Mouse (Mus musculus) fat pad, adult 2 months (tissue): Measurements from ENCODE around the gene Cd38.
"Not testable (repeated sequence)": the region's sequence is repeated elsewhere in the genome, so short reads cannot be mapped to it uniquely, and the experiment has no call there.

Experiments
- DNase-seq: peaks from one replicate; pipeline ENCODE4 v3.0.0-alpha.2; 2011; ENCODE audit warnings: low read depth, low spot score; ENCODE audit errors: extremely low read depth

Gene Cd38

DNA sequence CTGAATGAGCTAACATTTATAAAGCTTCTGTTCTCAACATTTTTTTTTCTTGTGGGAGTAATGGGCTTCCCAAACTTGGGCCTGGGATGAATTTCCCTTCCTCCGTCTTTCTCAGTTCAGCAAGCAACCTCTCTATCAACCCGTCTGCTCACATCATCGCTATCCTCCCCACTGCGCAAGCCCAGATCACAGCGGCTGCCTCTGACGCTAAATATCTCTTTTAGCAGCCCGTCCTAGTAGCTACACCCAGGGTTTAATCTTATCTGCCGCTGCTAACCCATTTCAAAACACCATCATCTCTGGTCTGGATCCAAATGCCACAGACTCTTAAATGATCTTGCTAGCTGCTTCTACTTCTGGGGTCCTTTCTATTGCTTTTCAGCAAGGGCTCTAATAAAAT lies 8.7 kb upstream of the Cd38 start:
- DNase-seq: no peak

DNA sequence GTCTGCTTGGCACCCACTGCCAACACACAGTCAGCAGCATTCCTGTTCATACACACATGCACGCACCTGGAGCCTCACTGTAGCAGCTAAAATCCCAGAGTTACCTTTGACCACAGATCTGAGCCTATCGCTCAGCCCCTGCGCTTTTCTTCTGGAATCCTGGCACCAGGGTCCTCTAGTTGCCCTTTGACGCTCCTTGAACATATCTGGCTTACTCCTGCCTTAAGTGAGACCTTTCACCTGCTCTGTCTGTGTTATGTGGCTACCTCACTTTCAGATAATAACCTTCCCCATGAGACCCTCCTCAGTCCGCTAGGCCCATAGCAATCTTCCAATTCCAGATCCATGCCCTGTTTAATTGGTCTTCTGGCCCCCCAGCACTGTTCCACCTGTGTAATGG lies 8.3 kb upstream of the Cd38 start:
- no peak for DNase-seq

GRCm38 (mm10) chr5:43860670-43861431 lies 7.5 kb upstream of the Cd38 start:
- DNase-seq: no peak

- DNase-seq: no peak
These were observed 4.7 kb upstream of the Cd38 start for GRCm38 (mm10) chr5:43863642-43864041.

- no peak for DNase-seq
These were observed 3.0 kb upstream of the Cd38 start for GRCm38 (mm10) chr5:43865316-43865715.

DNA sequence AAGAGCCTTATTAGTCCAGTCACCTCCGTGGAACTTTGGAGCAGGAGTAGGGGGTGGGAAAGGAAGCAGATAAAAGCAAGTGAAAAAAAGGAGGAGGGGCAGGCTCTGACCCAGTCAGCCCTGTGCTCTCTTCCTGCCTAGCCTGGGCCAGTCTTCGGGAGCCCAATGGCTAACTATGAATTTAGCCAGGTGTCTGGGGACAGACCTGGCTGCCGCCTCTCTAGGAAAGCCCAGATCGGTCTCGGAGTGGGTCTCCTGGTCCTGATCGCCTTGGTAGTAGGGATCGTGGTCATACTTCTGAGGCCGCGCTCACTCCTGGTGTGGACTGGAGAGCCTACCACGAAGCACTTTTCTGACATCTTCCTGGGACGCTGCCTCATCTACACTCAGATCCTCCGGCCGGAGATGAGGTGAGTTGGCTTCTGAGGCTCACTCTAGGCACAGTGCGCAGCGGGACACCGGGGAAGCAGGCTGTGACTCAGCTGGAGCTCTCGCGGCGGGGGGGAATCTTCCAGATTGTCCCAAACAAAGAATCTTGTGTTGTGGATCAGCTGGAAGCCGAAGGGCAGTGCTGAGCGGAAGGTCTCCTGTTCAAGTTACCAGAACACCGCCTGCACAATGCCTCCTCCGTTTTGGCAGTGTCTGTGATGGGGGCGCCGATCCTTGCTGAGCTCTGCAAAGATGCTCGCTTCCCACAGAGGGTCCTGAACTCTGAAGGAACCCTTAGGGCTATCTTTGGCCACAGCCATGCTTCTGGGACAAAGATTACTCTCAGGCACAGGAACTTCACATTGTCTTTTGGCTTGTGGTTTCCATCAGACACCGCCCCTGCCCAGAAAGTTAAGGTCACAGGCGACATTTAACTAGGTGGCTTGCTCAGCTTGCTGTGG lies 603 bp downstream of the Cd38 start:
- DNase-seq: no peak

DNA sequence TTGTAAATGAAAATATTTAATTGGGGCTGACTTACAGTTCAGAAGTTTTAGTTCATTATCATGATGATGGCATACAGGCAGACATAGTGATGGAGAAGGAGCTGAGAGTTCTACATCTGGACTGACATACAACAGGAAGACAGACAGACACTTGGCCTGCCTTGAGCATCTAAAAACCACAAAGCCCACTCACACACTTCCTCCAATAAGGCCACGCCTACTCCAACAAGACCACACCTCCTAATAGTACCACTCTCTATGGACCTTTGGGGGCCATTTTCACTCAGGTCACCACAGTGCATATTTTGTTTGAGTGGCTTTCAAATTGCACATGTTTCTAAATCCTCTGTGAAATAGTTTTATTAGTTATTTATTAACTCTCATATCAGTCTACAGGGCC lies 3.5 kb downstream of the Cd38 start:
- DNase-seq: no peak

DNA sequence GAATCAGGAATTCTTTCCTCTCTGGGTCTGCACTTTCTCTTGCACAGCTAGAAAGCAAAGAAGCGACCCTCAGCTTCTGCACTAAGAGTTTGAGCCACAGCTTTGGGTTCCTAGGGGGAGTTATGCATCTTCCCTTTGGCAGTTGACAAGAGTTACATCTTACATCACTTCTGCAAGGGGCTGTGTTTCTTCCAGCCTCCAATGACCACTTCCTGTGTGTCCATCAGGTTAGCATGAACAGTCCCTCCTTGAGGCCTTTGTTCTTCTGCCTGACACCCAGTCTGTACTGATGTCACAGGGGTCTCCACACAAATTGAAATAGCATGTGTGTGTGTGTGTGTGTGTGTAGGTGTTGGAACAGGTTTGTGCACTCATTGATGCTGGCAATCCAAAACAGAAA lies 4.3 kb downstream of the Cd38 start:
- no peak for DNase-seq

DNA sequence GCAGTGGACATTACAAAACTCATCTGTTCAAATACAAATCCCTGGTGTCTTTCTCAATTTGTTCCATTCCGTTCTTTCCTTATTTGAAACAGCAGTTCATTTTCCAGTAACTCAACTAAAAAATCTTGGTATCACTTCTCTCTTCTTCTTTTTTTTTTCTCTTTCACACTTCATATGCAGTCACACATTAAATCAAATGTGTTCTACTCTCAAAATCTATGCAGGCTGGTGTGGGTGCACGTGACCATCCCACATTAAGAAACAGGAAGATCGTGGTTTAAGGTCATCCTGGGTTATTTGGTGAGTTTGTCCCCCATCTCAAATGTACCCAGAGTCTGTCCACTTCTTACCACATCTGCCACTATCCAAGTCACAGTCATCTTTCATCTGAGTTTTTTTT lies 13.7 kb downstream of the Cd38 start:
- no peak for DNase-seq

GRCm38 (mm10) chr5:43885060-43885820 lies 16.9 kb downstream of the Cd38 start:
- no peak for DNase-seq

GRCm38 (mm10) chr5:43892386-43892785 lies 24.0 kb downstream of the Cd38 start:
- DNase-seq: no peak

DNA sequence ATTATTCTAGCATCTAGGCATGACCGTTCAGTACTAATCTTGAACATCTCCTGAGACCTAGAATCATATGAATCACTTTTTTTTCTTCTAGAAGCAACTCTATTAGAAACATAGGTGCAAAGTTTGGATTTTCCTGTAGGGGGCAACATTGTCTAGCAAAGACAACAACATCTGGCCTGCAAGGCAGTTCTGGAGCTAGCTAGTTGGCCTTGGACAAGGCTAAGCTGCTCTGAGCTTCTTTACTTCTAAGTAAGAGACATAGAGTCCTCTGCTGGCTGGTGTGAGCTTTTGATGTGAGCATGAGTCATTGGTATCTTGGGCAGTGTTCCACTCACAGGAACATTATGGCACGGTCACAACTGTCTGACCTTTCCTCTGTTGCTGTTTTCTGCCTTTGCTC lies 25.8 kb downstream of the Cd38 start:
- peak; percentile 33 for DNase-seq

- DNase-seq: no peak
These were observed 27.6 kb downstream of the Cd38 start for GRCm38 (mm10) chr5:43895931-43896330.

DNA sequence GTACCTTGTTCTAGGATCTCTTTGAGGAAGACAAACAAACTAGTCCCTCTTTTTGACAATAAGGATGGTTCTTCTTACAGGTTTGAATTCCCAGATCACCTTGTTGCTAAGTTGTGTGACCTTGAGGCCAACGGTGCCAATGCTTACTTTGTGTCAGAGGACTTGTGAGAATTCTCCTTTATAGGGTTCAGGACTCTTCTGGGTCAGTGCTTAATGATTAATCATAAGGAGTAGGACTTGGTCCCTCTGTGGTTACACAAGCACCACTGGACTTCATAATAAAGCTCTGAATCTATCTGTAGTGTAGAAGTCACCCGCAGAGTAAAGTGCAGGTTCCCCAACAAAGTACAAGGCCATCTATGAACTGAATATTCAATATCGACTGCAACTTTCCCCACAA lies 36.3 kb downstream of the Cd38 start:
- no peak for DNase-seq

- no peak for DNase-seq
These were observed 40.9 kb downstream of the Cd38 start for GRCm38 (mm10) chr5:43909213-43909612.

- DNase-seq: no peak
These were observed 41.7 kb downstream of the Cd38 start for GRCm38 (mm10) chr5:43910006-43910405.

GRCm38 (mm10) chr5:43912844-43913243 lies 44.5 kb downstream of the Cd38 start, which contains the start of gene Gm7879:
TSS of gene Gm7879 (plus strand) at chr5:43913144.
- DNase-seq: not testable (repeated sequence)

DNA sequence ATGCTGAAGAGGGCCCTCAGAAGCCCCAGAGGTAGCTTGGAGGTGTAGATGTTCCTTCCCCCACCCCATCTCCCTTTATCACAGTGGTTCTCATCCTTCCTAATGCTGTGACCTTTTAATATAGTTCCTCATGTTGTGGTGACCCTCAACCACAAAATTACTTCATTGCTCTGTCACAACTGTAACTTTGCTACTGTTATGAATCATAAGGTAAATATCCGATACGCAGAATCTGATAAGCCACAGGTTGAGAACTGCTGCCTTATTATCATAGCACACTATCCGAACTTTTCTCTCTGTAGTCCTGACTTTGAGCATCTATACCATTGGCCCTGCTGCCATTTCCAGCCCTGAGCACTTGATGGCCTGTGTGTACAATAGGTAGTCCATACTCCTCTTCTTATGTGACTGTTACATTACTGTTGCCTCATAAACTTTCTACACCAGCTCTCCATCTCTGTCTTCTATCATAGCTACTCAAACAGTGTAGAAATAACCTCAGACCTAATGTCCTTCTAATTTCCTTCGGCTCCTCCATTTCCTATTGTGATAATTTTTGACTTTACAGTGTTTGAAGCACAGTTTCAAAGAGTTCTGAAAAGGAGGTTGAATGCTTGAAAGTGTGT lies 47.0 kb downstream of the Cd38 start:
- DNase-seq: no peak

GRCm38 (mm10) chr5:43921877-43922276 lies 53.5 kb downstream of the Cd38 start:
- DNase-seq: no peak

GRCm38 (mm10) chr5:43923933-43924332 lies 55.6 kb downstream of the Cd38 start:
- DNase-seq: no peak

DNA sequence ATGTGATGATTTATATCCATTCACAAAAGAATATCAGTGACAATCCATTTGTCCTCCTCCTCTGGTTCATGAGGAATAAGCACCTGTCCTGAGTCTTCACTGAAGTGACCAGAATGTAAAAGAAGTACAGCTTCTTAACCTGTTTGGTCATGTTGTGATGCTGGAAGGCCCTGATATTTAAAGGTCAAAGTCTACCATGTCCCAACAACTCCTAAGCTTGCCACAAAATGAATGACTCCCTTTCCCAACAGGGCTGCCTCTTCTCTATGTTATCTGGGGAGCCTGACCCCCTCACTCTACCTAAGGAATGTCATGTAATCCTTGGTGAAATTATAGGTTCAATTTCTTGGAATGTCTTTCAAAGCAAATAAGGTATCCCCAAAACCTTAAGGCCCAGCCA lies 59.4 kb downstream of the Cd38 start:
- DNase-seq: no peak
